Mouse (Mus musculus) cerebellum, adult 2 months (tissue): Measurements from ENCODE around the gene Zfp62.

Source experiments
- CTCF ChIP-seq: fragments of 200-500 bp; IDR thresholded peaks from 2 replicates; pipeline ENCODE4 v1.5.1; 2011; ENCODE audit warnings: low read depth, mild to moderate bottlenecking, control low read depth, low read length, moderate library complexity, borderline replicate concordance; ENCODE audit not compliant: insufficient read depth
- POLR2A ChIP-seq: fragments of 200-500 bp; IDR thresholded peaks from 2 replicates; pipeline ENCODE4 v1.6.1; 2011; ENCODE audit warnings: low read length, control low read depth, borderline replicate concordance; ENCODE audit not compliant: insufficient read depth

GRCm38 (mm10) chr11:49243727-49244594 lies 40.9 kb downstream of the Zfp62 start, which contains the start of gene Mgat1:
- TF ChIP-seq POLR2A (peak; percentile 84), CTCF (no peak)
